ENCODE assay signal across 17 mouse cellular contexts in genomic region chr12:17288496-17288895, GRCm38 (mm10). TPM values are rescaled to one million over a fixed set of nuclear protein-coding genes. Genes with fewer than 3 reads are reported as not detected.
"Had no signal": no experiment of that assay in that cellular context is flagged by ENCODE, and none has a peak within 500 bp of the region (broad histone marks: within the 10 kb centered on the region; RNA-seq: fewer than 3 reads in every experiment).

No protein-coding gene starts in this region.

- H3K27me3 ChIP-seq: limb, embryonic 13.5 days; liver, embryonic 15.5 days; neural tube, embryonic 13.5 days had no signal

- DNase-seq: kidney, postnatal 10 days; kidney, postnatal 4 days; lung, adult 2 months; midbrain, embryonic 14.5 days; retina, postnatal 1 day; right cerebral cortex, postnatal 4 days; spleen, adult 18-20 months; thymus, adult 2 months; thymus, postnatal 25 days had no signal

- ATAC-seq: lung, postnatal 0 days had no signal

- H3K4me2 ChIP-seq: limb, embryonic 13.5 days; liver, embryonic 11.5 days; liver, embryonic 15.5 days; neural tube, embryonic 13.5 days had no signal

- H3K4me1 ChIP-seq: liver, embryonic 15.5 days; midbrain, embryonic 10.5 days; neural tube, embryonic 13.5 days had no signal

- H3K27ac ChIP-seq: layer of hippocampus, adult 2 months; limb, embryonic 13.5 days; liver, embryonic 15.5 days; midbrain, embryonic 10.5 days; neural tube, embryonic 13.5 days had no signal

- H3K4me3 ChIP-seq: layer of hippocampus, adult 2 months; limb, embryonic 13.5 days; liver, embryonic 15.5 days; midbrain, embryonic 10.5 days; neural tube, embryonic 13.5 days had no signal

- H3K9ac ChIP-seq: limb, embryonic 13.5 days; liver, embryonic 15.5 days; neural tube, embryonic 13.5 days had no signal

- H3K9me3 ChIP-seq: limb, embryonic 13.5 days; liver, embryonic 15.5 days; midbrain, embryonic 10.5 days; neural tube, embryonic 13.5 days had no signal

RNA-seq across cellular contexts. Expression of gene Atp6v1c2, which starts 40.7 kb away (rescaled TPM):
- total RNA-seq: megakaryocyte, adult 5-6 weeks had no signal
- polyA plus RNA-seq: liver, embryonic 15.5 days had no signal
